Mouse (Mus musculus) embryonic facial prominence, embryonic 12.5 days (tissue): ENCODE data around the gene Synj1. TPM values are rescaled to one million over a fixed set of nuclear protein-coding genes. Genes with fewer than 3 reads are reported as not detected.

Experiments
- ATAC-seq: fragments of 200-750 bp; cut with Nextera tagmentation; 2 replicates; pipeline ENCODE4 v1.8.0; 2017; ENCODE audit not compliant: insufficient number of reproducible peaks, insufficient read depth, low FRiP score, low TSS enrichment
- H3K27ac ChIP-seq: fragments of 300-500 bp; sonication (generic); 2 replicates; pipeline ENCODE4 v1.5.1; 2016; ENCODE audit warnings: mild to moderate bottlenecking
- H3K27me3 ChIP-seq: fragments of 300-500 bp; sonication (generic); 2 replicates; pipeline ENCODE4 v1.6.1; 2016; ENCODE audit warnings: mild to moderate bottlenecking, moderate library complexity
- H3K36me3 ChIP-seq: fragments of 300-500 bp; sonication (generic); 2 replicates; pipeline ENCODE4 v1.6.1; 2016; ENCODE audit warnings: mild to moderate bottlenecking
- H3K4me1 ChIP-seq: fragments of 300-500 bp; sonication (generic); 2 replicates; pipeline ENCODE4 v1.6.1; 2016
- H3K4me2 ChIP-seq: fragments of 300-500 bp; sonication (generic); replicated peaks from 2 replicates; pipeline ENCODE4 v1.6.1; 2016; ENCODE audit warnings: mild to moderate bottlenecking, moderate library complexity
- H3K4me3 ChIP-seq: fragments of 300-500 bp; sonication (generic); 2 replicates; pipeline ENCODE4 v1.5.1; 2016; ENCODE audit warnings: mild to moderate bottlenecking
- H3K9ac ChIP-seq: fragments of 300-500 bp; sonication (generic); 2 replicates; pipeline ENCODE4 v1.6.1; 2016; ENCODE audit warnings: mild to moderate bottlenecking, moderate library complexity
- H3K9me3 ChIP-seq: fragments of 300-500 bp; sonication (generic); 2 replicates; pipeline ENCODE4 v1.6.1; 2016; ENCODE audit warnings: mild to moderate bottlenecking, moderate library complexity
- WGBS: fragments of 180-500 bp; shearing (Covaris S2); methylation state at CpG from one replicate; pipeline ENCODE4 v1.1.7; 2016; 5-methylcytosine and 5-hydroxymethylcytosine counted together
- polyA plus RNA-seq: library from polyadenylated mRNA; unstranded; fragments of >200 nt; fragmentation: Nextera tagmentation; extraction: Ambion mirVana; gene quantifications from 2 replicates; pipeline ENCODE4 v1.2.1, GENCODE M21; 2016

Synj1 gene
- polyA plus RNA-seq, 1 experiment from 2014 or later, result 12.7 TPM

DNA sequence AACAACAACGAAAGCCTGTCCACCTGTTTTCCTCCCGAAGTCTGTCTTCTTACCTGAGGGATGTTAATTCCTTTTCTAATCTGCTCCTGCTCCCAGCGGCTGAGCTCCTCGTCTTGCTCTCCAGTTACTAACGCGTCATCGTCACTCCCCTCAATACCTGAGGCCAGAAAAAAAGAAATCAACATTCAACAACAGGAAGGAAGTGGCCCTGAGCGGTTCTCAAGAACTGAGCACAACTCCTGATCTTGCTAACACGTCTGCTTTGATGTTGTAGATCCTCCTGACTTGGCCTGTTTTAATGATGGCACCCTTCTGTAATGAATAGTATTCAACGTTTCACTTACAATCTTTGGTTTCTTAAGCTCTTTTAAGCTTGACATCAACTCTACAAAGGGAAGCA, 24.8 kb upstream of the Synj1 start:
- H3K9ac ChIP-seq, result no peak overlapping the region
- no peak for ATAC-seq
- no peak overlapping the region for H3K4me2 ChIP-seq
- 92% methylated on average over 10 of the region's 10 CpGs for WGBS
- no peaks in the 10 kb centered on the region for H3K9me3 ChIP-seq
- H3K27ac ChIP-seq, result no peak overlapping the region
- H3K4me1 ChIP-seq, result no peaks in the 10 kb centered on the region
- no peaks in the 10 kb centered on the region for H3K27me3 ChIP-seq
- peaks cover 73% of the 10 kb centered on the region for H3K36me3 ChIP-seq
- H3K4me3 ChIP-seq, result no peak overlapping the region

DNA sequence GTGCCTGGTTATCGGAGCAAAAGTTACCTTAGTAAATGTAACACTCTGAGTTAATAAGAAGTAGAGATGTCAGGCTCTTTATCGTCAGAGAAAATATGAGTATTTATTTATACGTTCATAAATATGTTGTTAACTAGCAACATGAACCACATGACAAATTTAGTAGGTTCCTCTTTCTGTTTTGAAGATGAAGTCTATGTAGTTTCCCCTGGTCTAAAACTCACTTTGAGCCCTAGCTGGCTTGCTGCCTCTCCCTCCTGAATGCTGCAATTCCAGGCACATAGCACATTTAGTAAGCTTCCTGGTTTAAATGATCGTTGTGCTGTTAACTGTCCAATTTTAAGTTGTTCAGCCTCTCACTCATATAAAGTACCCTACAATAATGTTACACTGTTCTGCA, 19.6 kb upstream of the Synj1 start:
- H3K9ac ChIP-seq, result no peak overlapping the region
- H3K27me3 ChIP-seq, result no peaks in the 10 kb centered on the region
- WGBS, result 92% methylated on average over 4 of the region's 4 CpGs
- no peak overlapping the region for H3K27ac ChIP-seq
- H3K4me3 ChIP-seq, result no peak overlapping the region
- no peak for ATAC-seq
- peaks cover 78% of the 10 kb centered on the region for H3K36me3 ChIP-seq
- no peaks in the 10 kb centered on the region for H3K9me3 ChIP-seq
- no peak overlapping the region for H3K4me2 ChIP-seq
- H3K4me1 ChIP-seq, result no peaks in the 10 kb centered on the region

DNA sequence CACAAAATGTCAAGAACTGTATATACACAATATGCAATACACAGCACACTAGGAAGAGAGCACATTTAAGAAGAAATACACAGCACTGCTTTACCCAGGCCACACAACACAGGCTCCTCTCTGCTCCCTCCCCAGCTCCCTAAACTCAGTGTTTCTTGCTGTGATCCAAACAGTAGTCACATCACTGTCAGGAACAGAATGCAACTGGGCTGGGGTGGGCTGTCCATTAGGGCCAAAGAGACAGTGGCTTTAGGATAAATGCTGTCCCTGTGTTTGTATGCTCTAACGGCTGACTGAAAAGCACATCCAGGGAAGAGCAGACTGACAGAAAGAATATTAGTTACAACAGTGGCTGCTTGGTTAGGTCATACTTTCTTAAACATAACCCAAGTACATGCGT, 18.8 kb upstream of the Synj1 start:
- Histone ChIP-seq H3K4me1 (no peaks in the 10 kb centered on the region), H3K4me3 (no peak overlapping the region), H3K9ac (no peak overlapping the region), H3K27ac (no peak overlapping the region), H3K9me3 (no peaks in the 10 kb centered on the region), H3K27me3 (no peaks in the 10 kb centered on the region), H3K4me2 (no peak overlapping the region), H3K36me3 (peaks cover 81% of the 10 kb centered on the region)
- 81% methylated on average over 2 of the region's 2 CpGs for WGBS
- no peak for ATAC-seq

DNA sequence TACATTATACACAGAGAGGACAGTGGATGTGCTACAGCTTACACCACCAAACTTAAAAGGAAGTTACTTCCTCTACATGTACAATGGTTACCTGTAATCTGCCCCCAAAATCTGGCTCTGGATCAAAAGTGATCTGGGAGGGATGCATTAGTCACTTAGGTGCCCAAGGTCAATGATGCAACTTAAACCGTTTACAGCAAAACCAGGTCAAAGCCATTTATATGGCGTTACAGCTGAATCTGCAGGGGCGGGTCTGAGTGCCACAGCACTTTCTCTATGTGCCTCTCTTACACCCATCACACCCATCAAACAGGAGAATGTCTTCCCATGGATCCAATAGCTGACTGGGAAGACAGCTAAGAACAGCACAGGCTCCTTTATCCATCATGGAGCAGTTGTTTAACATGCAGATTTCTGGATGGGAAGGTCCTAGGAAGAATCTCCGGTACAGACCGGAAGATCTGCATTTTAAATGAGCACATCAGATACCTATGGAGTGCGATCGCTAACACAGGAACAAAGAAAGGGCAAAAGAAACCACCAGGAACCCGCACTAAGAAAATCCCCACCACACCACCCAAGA, 18.1 kb upstream of the Synj1 start:
- H3K36me3 ChIP-seq, result peaks cover 81% of the 10 kb centered on the region

DNA sequence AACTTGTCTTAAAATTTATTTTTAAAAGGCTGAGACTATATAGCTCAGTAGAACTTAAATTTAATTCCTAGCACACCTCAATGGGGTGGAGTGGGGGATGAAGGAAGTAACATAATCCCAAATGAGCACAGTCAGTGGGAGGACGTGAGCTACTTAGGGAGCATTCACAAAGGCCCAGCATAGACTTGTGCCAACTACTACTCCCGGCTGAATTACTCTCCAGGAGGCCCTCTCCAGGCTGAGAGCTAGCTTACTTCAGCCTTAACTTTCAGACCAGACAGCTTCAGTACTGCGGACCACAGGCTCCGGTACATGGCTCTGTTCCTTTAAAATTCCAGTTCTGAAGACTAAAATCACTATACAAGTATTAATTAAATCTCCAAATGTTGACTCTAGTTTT, 15.2 kb upstream of the Synj1 start:
- Histone ChIP-seq H3K4me2 (no peak overlapping the region), H3K27me3 (no peaks in the 10 kb centered on the region), H3K9ac (no peak overlapping the region), H3K9me3 (peaks cover 4% of the 10 kb centered on the region; the same call in 1 of the 2 replicates), H3K4me1 (no peaks in the 10 kb centered on the region), H3K27ac (no peak overlapping the region), H3K4me3 (no peak overlapping the region), H3K36me3 (peaks cover 85% of the 10 kb centered on the region)
- ATAC-seq, result no peak
- whole genome bisulfite sequencing, result 89% methylated on average over 4 of the region's 4 CpGs

More for the DNA sequence above, 18.1 kb upstream of the Synj1 start:
- Histone ChIP-seq H3K27ac (no peak overlapping the region), H3K4me3 (no peak overlapping the region), H3K4me1 (no peaks in the 10 kb centered on the region), H3K4me2 (no peak overlapping the region), H3K27me3 (no peaks in the 10 kb centered on the region), H3K9ac (no peak overlapping the region), H3K9me3 (no peaks in the 10 kb centered on the region)
- WGBS, result 94% methylated on average over 8 of the region's 8 CpGs
- ATAC-seq, result no peak

DNA sequence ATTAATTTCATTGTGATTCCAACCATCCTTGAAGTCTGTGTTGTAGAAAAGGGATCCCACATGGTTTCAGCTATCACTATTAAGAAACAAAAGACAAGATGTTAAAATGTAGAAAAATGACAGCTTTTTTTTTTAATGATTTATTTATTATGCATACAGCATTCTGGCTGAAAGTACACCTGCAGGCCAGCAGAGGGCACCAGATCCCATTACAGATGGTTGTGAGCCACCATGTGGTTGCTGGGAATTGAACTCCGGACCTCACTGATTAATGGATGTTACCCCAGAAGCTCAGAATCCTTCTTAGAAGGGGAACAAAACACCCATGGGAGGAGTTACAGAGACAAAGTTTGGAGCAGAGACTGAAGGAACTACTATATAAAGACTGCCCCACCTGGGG, 12.3 kb upstream of the Synj1 start:
- H3K36me3 ChIP-seq, result peaks cover 95% of the 10 kb centered on the region
- no peak overlapping the region for H3K4me2 ChIP-seq
- H3K4me3 ChIP-seq, result no peak overlapping the region
- WGBS, result 78% methylated on average over 1 of the region's 1 CpGs
- no peaks in the 10 kb centered on the region for H3K4me1 ChIP-seq
- H3K27me3 ChIP-seq, result no peaks in the 10 kb centered on the region
- H3K9me3 ChIP-seq, result peaks cover 4% of the 10 kb centered on the region; the same call in 1 of the 2 replicates
- H3K27ac ChIP-seq, result no peak overlapping the region
- ATAC-seq, result no peak
- no peak overlapping the region for H3K9ac ChIP-seq

DNA sequence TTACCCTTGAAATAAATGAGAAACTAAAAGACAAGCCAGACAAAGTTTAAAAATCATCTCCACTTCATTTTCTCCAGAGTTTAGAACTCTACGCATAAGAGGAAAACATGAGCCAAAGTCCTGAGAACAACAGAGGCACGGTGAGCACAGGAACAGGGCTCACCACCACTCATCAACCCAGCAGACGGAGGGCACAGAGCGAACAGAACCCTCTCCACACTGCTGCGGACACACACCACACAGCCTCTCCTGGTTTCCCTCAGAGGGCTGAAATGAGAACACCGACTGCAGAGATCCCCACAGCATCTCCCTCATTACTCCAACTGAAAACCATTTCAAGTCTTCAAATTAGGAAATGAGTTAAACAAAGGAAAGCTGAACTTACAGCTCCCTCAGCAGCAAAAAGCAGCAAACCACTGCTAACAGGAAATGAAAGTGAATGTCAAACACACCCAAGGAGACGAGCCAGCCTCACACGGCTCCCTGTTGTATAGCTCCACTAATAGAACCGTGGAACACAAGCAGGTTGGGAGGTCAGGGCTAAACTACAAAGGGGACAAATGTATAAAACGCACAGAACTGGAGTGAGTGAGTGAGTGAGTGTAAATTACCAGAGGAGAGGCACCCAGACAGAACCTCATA, 9.9 kb upstream of the Synj1 start:
- Histone ChIP-seq H3K36me3 (peaks cover 91% of the 10 kb centered on the region), H3K27me3 (no peaks in the 10 kb centered on the region), H3K4me1 (no peaks in the 10 kb centered on the region), H3K9ac (no peak overlapping the region), H3K27ac (no peak overlapping the region), H3K4me3 (no peak overlapping the region), H3K4me2 (no peak overlapping the region), H3K9me3 (peaks cover 4% of the 10 kb centered on the region; the same call in 1 of the 2 replicates)
- whole genome bisulfite sequencing, result 97% methylated on average over 10 of the region's 10 CpGs
- no peak for ATAC-seq

DNA sequence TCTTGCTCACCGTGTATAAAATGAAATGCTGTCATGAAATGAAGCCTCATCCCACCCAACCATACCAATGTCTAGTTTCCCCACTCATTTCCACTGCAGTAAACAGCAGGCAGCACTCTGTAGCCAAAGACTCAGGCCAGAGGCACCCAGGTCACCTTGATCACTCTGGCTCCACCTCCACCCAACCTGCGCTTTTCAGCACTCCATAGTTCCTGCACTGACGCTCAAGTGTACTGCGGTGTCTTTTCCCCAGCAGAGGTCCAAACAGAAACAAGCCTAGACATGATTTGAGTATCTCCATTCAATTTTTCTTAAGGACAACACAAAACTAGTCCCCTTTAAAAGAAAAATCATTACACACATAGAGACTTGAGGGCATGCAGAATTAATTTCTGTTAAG, 8.4 kb upstream of the Synj1 start:
- Histone ChIP-seq H3K36me3 (peaks cover 88% of the 10 kb centered on the region), H3K9me3 (peaks cover 4% of the 10 kb centered on the region; the same call in 1 of the 2 replicates), H3K27me3 (no peaks in the 10 kb centered on the region), H3K4me3 (no peak overlapping the region), H3K27ac (no peak overlapping the region), H3K4me1 (no peaks in the 10 kb centered on the region), H3K4me2 (no peak overlapping the region), H3K9ac (no peak overlapping the region)
- ATAC-seq, result no peak
- WGBS, result 96% methylated on average over 4 of the region's 4 CpGs

DNA sequence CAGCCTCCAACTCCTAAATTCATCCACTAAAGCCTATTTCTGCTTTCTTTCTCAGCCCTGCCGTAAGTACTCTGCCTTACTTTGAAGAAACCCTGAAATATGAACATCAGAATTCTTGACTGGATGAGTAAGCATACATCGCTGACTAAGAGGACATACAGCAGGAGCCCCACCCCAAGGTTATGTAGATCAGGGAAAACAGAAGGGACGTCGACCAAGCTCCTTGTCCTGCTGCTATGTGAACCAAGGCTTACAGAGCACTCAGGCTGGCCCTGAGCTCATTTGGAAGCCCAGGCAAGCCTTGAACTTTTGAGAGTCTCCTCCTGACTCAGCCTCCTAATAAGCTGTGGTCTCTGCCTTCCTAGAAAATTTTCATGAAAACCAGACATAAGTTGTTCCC, 4.7 kb upstream of the Synj1 start:
- 80% methylated on average over 4 of the region's 4 CpGs for WGBS
- H3K36me3 ChIP-seq, result peaks cover 63% of the 10 kb centered on the region

DNA sequence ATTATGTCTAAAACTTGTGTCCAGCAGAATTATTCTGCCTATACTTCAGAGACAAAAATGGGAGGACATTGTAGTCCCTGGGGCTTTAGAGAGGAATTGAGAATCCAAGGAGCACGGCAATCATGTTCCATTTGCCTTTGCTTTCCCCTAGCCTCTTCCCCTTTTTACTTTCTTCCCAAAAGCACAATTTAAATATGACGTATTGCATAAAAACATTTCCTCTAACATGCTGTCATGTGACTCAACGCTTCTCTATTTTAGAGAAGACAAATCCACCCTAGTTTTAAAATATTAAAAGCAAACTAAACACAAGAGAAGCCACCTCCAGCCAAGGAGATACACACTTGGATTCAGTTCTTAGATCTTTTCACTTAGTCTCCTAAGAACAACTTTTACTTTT, 739 bp upstream of the Synj1 start:
- Histone ChIP-seq H3K36me3 (peaks cover 28% of the 10 kb centered on the region), H3K9ac (peak overlapping the region; percentile 83; the same call in 1 of the 2 replicates), H3K4me1 (no peaks in the 10 kb centered on the region), H3K27me3 (no peaks in the 10 kb centered on the region), H3K9me3 (no peaks in the 10 kb centered on the region), H3K4me2 (peak overlapping the region; percentile 85), H3K27ac (peak overlapping the region; percentile 88), H3K4me3 (peak overlapping the region; percentile 90)
- ATAC-seq, result no peak
- WGBS, result 45% methylated on average over 3 of the region's 3 CpGs

More for the DNA sequence above, 4.7 kb upstream of the Synj1 start:
- Histone ChIP-seq H3K27ac (no peak overlapping the region), H3K9me3 (no peaks in the 10 kb centered on the region), H3K4me2 (no peak overlapping the region), H3K4me1 (no peaks in the 10 kb centered on the region), H3K27me3 (no peaks in the 10 kb centered on the region), H3K9ac (no peak overlapping the region), H3K4me3 (no peak overlapping the region)
- ATAC-seq, result no peak

DNA sequence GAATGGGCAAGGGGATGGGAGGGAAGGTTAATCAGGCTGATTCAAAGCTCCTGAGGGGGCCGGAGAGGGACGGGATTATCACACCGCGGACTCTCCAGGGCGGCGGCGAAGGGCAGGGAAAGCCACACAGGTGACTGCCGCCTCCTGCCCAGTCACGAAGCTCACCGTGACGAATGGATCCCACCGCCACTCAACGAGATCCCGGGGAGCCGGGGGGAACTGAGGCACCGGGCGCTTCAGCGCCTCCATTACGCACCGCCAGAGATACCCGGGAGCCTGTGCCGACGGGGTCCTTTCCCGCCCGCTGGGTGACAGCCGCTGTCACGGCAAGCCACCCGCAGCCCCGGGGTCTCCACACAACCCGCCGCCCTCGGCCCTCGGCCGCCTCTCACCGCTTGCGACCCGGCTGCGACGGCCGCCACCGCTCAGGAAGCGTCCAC, 507 bp downstream of the Synj1 start:
- WGBS, result under 1% methylated on average over 28 of the region's 42 CpGs

DNA sequence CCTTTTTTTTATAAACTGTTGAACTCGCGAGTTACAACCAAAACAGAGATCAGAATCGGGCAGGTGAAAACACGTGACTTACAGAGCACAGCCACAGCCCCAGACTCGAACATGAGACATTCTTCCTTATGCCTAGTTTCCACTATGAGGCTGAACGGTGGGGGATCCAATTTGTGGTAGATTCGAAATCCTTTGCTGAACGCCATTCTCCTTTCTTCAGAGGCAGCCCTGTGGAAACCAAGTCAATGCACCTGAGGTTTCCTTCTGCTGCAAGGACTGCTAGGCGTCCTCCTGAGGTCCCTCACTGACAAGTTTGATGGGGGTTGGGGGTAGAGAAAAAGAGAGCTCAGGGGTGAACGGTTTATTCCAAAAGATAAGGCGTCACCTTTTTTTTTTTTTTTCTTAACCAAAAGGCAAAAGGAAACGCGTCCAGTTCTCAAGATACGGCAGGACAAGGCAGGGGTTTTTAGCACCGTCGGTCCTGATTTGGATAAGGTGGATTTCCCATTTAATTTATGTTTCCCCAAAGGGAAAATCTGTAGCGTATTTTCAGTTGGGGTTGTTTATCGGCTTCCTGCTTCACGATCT, 1.1 kb downstream of the Synj1 start:
- Histone ChIP-seq H3K4me2 (peak overlapping the region; percentile 85), H3K9ac (peak overlapping the region; percentile 83), H3K27ac (no peak overlapping the region; the same call in 1 of the 2 replicates), H3K36me3 (peaks cover 14% of the 10 kb centered on the region), H3K9me3 (no peaks in the 10 kb centered on the region), H3K4me1 (no peaks in the 10 kb centered on the region), H3K27me3 (no peaks in the 10 kb centered on the region), H3K4me3 (peak overlapping the region; percentile 90)
- 1% methylated on average over 19 of the region's 19 CpGs for WGBS
- ATAC-seq, result no peak

More for the DNA sequence above, 507 bp downstream of the Synj1 start:
- Histone ChIP-seq H3K9ac (peak overlapping the region; percentile 83), H3K4me1 (no peaks in the 10 kb centered on the region), H3K4me3 (peak overlapping the region; percentile 90), H3K36me3 (peaks cover 20% of the 10 kb centered on the region), H3K27me3 (no peaks in the 10 kb centered on the region), H3K9me3 (no peaks in the 10 kb centered on the region), H3K4me2 (peak overlapping the region; percentile 85), H3K27ac (peak overlapping the region; percentile 88)
- ATAC-seq, result peak; percentile 69
